Mouse (Mus musculus): ENCODE results near the gene Ube3b. TPM values are rescaled to one million over a fixed set of nuclear protein-coding genes. Genes with fewer than 3 reads are reported as not detected.
A peak's percentile ranks its signal among the peaks of the same experiment; 100 is the strongest.

The Ube3b gene
- total RNA-seq, 2 experiments from 2014 or later: 69.1 to 83.7 TPM

DNA sequence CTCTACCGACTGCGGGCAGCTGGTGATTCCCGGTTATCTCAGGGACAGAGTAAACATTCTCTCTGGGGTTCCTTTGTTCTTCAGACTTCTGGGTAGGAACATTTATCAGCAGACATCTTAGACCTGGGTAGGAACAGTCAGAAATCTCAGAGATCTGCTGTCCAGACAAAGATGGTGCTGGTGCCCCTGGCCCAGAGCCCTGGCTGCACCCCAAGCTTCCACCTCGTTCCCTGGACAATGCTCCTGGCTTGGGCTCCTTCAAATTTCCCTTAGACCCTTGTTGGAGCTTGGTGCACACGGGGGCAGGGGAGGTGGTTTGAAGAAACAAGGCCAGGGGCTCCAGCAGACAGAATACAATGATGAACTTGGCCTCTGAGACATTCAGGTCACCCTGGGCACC, 42.2 kb downstream of the Ube3b start:
- no peak for DNase-seq (ENCODE audit: low spot score in 2 of 2)

DNA sequence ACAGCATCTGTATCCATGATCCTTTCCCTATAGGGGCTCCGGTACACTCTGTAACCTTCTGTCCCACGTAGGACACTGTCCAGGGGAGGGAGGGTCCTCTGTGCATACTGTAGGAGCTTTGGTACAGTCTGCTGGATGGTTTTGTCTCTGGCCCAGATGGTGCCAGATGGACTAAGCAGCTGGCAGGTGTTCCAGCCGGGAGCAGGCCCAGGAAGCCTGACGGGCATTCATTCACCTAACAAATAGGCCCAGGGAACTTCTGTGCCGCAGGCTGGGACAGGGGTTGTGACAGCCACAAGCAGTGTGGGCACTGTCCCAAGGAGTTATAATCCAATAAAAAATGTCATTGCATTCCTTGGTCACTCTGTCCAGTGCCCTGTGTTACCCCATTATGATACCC, 43.6 kb downstream of the Ube3b start:
- peak; percentile 52 to 56 for DNase-seq (ENCODE audit: low spot score in 2 of 2)

- no peak for DNase-seq (ENCODE audit: low spot score in 2 of 2)
These were observed 46.3 kb downstream of the Ube3b start for GRCm38 (mm10) chr5:114426732-114427131.

DNA sequence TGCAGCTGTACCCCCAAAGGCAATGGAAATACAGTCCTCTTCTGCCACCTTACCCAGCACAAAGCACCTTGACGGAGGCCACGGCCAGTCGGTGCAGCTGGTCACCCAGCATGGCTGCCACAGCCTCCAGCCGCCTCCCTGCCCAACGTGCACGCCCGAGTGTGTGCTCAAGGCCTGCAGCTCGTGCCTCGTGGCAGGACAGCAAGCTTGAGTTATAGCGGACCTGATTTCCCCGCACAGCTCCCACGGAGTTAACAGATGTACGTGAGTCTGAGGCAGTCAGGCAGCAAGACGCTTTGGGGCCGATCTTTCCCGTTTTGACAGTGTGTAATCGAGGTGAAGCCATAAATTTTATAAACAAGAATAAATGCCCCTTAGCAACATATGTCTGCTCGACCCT, 48.2 kb downstream of the Ube3b start:
- DNase-seq (ENCODE audit: low spot score in 2 of 2): no peak

DNA sequence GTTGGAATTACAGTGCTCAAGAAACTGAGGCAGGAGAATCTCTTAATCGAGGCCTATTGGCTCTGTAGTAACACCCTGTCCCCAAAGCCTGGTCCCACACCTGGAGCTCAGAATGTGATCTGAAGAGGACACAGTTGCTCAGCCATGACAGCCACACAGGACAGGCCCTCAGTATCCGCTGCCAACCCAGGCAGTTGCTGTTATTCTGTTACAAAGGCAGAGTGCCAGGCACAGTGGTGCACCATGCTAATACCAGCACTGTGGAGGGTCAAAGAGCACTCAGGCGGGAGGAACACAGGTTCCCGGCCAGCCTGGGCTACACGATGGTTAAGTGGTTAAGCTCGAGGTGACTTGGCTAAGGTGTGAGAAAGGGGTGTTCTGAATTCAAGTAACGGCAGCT, 49.4 kb downstream of the Ube3b start:
- no peak for DNase-seq (ENCODE audit: low spot score in 2 of 2)

GRCm38 (mm10) chr5:114434359-114434758, 54.0 kb downstream of the Ube3b start:
- no peak for DNase-seq (ENCODE audit: low spot score in 2 of 2)

DNA sequence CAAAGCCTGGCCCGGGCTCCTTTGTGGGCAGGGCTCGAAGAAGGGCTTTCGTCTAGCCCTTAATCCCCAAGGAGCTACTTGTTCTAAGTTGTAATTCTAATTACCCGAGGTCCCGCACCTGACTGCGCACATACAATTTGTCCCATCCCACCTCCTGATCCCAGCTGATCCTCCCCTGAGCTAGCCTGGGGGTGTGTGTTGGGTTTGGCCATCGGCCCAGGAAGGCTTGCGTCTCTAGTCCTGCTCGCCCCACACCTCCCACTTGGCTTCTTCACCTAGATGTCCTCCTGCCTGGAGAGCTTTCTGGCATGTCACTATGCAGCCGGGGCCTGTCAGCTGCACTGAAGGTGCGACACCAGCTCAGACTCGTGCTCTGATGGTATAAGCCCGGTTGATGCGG, 55.2 kb downstream of the Ube3b start:
- DNase-seq (ENCODE audit: low spot score in 2 of 2): no peak

DNA sequence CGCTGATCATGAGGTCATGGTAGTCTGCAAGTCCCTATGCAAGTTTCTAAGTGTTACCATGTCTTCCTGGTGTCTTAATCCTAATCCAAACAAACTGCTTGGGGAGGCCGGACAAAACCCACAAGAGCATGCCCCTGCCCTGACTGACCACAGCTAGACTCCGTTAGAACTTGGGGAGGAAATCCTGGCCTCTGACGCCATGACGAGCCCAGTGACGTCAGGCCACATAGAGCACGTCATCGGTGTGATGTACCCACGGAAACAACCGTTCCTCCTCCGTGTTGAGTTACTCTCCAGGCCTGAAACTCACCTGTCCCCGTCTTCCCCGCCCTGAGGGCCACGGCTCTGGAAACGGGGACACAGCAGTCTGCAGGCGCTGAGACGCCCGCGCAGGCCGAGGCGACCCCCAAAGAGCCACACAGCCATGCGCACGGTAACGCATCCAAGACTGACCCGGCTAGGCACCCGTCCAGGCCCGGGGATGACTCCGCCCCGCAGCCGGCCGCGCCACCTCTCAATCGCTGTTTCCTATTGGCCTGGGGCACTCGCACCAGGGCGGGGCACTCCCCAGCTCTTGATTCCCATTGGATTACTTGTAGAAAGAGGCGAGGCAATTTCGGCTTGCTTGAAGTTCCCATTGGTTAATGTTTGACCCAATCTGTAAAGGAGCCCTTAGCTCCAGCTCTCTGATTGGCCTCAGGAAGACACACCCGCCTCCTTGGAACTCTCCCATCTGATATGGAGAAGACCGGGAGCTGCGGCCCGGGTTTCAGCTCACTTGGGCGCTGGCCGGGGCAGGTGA, 63.4 kb downstream of the Ube3b start, which contains the start of the genes Mmab and Mvk:
Mmab (minus strand) TSS at position 495 of the 802 bp plus-strand sequence.
Mvk (plus strand) TSS at position 704 of the 802 bp plus-strand sequence.
- DNase-seq (ENCODE audit: low spot score in 2 of 2): peak; percentile 99

DNA sequence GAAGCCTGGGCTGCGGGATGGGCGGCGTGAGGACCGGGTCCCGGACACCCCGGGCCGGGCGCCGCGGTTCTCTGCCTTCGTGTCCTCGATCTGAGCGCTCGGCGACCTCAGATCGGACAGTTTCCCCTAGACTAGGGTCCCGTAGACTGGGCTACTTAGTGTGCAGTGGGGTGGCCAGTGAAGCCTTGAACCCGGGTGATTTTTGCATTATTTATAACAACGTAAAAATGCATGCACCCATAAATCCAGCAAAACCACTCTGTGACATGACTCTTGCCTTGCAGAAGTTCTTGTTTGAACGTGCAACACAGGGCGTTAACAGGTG, 63.9 kb downstream of the Ube3b start:
- DNase-seq (ENCODE audit: low spot score in 2 of 2): no peak

DNA sequence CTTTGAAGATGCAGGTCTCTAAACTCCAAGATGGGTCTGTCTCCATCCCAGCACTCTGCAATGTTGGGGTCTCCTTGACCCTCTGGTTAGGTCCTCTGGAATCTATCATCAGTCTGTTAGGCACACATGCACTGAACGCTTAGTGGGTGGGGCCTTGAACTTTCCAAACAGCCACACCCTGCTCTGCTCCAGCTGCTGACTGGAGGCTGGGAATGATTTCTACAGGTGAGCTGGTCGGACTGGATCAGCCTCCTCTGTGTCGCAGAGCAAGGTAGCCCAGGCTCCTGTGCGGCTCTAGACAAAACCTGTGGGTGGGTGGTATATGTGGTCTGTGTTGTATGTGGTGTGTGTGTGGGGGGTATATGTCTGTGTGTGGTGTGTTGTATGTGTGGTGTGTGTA, 68.6 kb downstream of the Ube3b start:
- DNase-seq (ENCODE audit: low spot score in 2 of 2): no peak

- no peak for DNase-seq (ENCODE audit: low spot score in 2 of 2)
These were observed 75.9 kb downstream of the Ube3b start for GRCm38 (mm10) chr5:114456287-114456686.

- DNase-seq (ENCODE audit: low spot score in 2 of 2): no peak
These were observed 76.7 kb downstream of the Ube3b start for GRCm38 (mm10) chr5:114456995-114457605.

DNA sequence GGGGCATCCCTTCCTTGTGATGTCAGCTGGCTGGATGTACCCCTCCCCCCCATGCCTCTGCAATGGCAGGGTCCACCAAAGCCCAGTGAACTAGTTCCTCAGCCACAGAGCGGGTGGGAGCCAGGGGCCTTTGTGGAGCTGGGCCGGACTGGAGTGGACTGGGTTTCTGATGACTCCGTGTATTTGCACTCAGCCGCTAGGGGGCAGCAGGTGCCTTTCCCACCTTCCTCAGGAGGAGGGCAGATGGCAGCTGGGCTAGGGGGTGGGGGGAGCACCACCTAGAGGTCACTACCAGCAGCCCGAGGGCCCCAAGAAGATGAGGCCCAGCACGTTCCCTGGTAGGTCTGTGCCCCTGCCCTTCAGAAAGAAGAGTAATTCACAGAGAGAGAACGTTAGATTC, 80.8 kb downstream of the Ube3b start:
- DNase-seq (ENCODE audit: low spot score in 2 of 2): peak; percentile 86 to 89

DNA sequence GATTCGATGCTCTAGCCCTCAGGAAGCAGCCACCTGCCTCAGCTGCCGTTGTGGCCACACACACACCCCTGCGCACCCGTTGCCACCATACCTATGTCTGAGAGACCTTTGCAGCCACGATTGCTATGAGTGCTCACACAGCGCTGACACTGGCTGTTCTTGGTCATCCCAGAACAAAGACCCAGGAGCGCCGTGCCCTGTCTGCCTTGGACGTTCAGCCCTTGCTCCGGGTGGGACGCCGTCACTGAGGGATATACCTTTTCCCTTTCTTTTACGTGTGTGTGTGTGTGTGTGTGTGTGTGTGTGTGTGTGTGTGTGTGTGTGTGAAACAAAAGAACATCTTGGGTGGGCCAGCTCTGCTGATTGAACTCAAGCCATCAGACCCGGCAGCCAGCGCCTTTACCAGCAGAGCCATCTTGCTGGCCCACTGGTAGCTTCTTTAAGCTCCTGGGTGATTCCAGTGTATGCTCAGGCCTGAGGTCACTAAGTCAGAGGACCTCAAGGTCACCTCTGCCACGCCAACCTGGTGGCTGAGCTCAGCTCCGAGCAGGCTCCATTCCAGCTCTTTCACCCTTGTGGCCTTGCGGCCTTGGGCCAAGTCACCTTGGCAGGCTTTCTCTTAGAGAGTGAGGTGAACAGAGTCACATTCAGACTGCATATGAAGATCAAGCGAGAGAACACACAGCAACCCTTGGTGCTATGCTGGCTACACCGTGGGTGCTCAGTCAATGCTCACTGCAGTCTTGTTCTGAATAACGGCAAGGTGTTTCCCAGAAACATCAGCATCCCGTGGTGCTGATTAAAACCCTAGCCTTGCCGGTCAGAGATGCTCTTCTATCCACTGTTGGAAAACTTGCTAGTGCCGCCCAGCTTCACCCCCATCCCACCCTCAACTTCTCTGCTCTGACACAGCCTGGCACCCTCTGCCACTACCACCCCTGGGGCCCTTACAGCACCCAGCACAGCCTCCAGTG, 81.9 kb downstream of the Ube3b start:
- DNase-seq (ENCODE audit: low spot score in 2 of 2): no peak

DNA sequence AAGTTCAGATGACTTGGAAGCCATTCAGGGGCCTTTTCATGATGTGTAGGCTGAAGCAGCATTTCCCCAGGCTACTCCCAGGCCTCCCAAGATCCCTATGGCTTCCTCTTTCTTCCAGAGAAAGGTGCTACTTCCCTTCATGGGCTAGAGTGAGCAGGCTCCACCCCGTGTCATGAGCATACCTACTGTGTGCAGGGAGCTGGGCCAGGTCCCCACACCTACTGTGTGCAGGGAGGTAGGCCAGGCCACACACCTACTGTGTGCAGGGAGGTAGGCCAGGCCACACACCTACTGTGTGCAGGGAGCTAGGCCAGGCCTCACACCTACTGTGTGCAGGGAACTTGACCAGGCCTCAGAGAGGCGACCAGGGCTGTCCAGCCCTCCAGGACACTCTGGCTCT, 84.2 kb downstream of the Ube3b start:
- no peak for DNase-seq (ENCODE audit: low spot score in 2 of 2)

DNA sequence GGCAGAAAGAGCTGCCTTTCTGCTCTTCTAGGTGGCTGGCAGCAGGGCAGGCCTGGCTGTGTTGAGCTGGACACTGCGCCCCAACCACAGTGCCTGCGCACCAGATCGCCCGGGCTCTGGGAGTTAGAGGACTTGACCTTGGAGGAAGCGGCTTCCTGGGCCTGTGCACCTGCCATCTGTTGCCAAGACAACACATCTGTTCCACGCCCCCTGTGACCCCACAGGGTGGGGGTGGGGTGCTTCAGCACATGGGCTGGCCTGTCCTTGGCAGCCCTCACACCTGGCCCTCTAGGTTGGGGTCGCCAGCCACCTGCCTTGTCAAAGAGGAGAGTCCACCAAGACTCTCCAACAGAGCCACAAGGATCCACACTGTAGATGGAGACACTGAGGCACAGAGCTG, 85.2 kb downstream of the Ube3b start:
- no peak for DNase-seq (ENCODE audit: low spot score in 2 of 2)

- DNase-seq (ENCODE audit: low spot score in 2 of 2): no peak
These were observed 86.6 kb downstream of the Ube3b start for GRCm38 (mm10) chr5:114467019-114467418.

GRCm38 (mm10) chr5:114467430-114467829, 87.0 kb downstream of the Ube3b start:
- peak; percentile 60 to 73 for DNase-seq (ENCODE audit: low spot score in 2 of 2)

DNA sequence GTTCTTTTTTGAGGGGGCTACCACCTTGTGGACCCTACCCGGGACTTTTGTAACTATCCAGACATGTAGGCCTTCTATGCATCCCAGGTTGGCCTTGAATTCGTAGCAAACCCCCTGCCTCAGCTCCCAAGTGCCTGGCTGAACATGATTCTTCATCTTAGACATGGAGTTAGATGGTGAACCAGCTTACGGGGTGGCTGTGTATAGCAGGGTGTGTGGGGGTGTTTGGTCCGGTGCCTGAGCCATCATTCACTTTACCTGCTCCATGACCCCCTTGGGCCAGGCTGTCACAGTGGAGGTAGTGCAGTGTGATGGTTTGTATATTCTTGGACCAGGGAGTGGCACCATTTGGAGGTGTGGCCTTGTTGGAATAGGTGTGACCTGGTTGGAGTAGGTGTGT, 87.6 kb downstream of the Ube3b start:
- no peak for DNase-seq (ENCODE audit: low spot score in 2 of 2)

DNA sequence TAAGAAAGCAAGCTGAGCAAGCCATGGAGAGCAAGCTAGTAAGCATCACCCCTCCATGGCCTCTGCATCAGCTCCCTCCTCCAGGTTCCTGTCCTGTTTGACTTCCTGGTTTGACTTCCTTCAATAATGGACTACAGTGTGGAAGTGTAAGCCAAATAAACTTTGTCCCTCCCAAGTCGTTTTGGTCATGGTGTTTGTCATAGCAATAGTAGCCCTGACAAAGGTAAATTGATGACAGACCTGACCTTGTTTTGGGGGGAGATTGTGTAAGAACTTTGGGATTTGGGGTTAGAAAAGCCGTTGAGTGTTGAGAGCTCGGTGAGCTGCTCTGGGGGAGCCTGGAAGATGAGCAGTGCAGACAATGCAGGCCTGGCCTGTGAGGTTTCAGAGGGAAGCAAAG, 90.0 kb downstream of the Ube3b start:
- DNase-seq (ENCODE audit: low spot score in 2 of 2): no peak
